Mouse (Mus musculus) midbrain, embryonic 16.5 days (tissue): ENCODE data around the gene Bhlha15. TPM values are rescaled to one million over a fixed set of nuclear protein-coding genes. Genes with fewer than 3 reads are reported as not detected.

ENCODE experiments used
- ATAC-seq: fragments of 200-750 bp; cut with Nextera tagmentation; 2 replicates; pipeline ENCODE4 v1.8.0; 2017; ENCODE audit warnings: moderate TSS enrichment
- H3K27ac ChIP-seq: fragments of 300-500 bp; sonication (generic); 2 replicates; pipeline ENCODE4 v1.5.1; 2014; ENCODE audit warnings: mild to moderate bottlenecking, low read length, mixed read lengths
- H3K27me3 ChIP-seq: fragments of 300-500 bp; sonication (generic); 2 replicates; pipeline ENCODE4 v1.6.1; 2014; ENCODE audit warnings: low read depth, low read length, mixed read lengths; ENCODE audit not compliant: control insufficient read depth, insufficient read depth
- H3K36me3 ChIP-seq: fragments of 300-500 bp; sonication (generic); 2 replicates; pipeline ENCODE4 v1.6.1; 2014; ENCODE audit warnings: mild to moderate bottlenecking, low read length, moderate library complexity, mixed read lengths; ENCODE audit not compliant: control insufficient read depth, insufficient read depth
- H3K4me1 ChIP-seq: fragments of 300-500 bp; sonication (generic); 2 replicates; pipeline ENCODE4 v1.6.1; 2014; ENCODE audit warnings: mild to moderate bottlenecking, low read length, mixed read lengths; ENCODE audit not compliant: control insufficient read depth, insufficient read depth
- H3K4me2 ChIP-seq: fragments of 300-500 bp; sonication (generic); 2 replicates; pipeline ENCODE4 v1.6.1; 2014; ENCODE audit warnings: mild to moderate bottlenecking, low read length, mixed read lengths
- H3K4me3 ChIP-seq: fragments of 300-500 bp; sonication (generic); 2 replicates; pipeline ENCODE4 v1.5.1; 2014; ENCODE audit warnings: low read depth, mild to moderate bottlenecking, low read length, moderate library complexity, mixed read lengths
- H3K9ac ChIP-seq: fragments of 300-500 bp; sonication (generic); 2 replicates; pipeline ENCODE4 v1.6.1; 2014; ENCODE audit warnings: low read depth, low read length, mixed read lengths
- H3K9me3 ChIP-seq: fragments of 300-500 bp; sonication (generic); replicated peaks from 2 replicates; pipeline ENCODE4 v1.6.1; 2014; ENCODE audit warnings: mild to moderate bottlenecking, low read length, mixed read lengths; ENCODE audit not compliant: control insufficient read depth, poor library complexity, severe bottlenecking
- WGBS: fragments of 180-500 bp; shearing (Covaris S2); extraction: QIAGEN DNeasy Blood & Tissue Kit; methylation state at CpG from one replicate; pipeline ENCODE4 v1.1.7; 2014; 5-methylcytosine and 5-hydroxymethylcytosine counted together
- polyA plus RNA-seq: library from polyadenylated mRNA; unstranded; fragments of >200 nt; fragmentation: Nextera tagmentation; extraction: Ambion mirVana; gene quantifications from 2 replicates; pipeline ENCODE4 v1.2.1, GENCODE M21; 2015

Bhlha15 gene
- polyA plus RNA-seq, 1 experiment from 2014 or later: not detected

DNA sequence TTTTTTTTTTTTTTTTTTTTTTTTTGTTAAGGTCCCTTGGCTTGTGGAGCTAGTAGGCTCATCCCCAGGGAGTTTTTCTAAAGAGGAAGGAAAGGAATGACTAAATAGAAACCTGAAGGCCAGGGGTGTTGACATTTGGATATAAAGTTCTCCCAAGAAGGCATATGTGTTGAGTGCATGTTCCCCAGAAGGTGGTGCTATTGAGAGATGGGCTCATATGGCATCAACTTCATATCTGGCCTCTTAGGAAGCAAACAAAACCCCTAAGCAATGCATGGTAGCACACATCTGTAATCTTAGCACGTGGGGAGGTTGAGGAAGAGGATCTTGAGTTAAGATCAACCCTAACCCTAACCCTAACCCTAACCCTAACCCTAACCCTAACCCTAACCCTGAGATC, 41.3 kb downstream of the Bhlha15 start:
- Histone ChIP-seq H3K36me3 (no peaks in the 10 kb centered on the region), H3K9ac (no peak overlapping the region), H3K27ac (no peak overlapping the region), H3K9me3 (0 out of 2 replicates have a peak, but pooled peaks cover 4% of the 10 kb centered on the region), H3K4me1 (no peaks in the 10 kb centered on the region), H3K27me3 (no peaks in the 10 kb centered on the region), H3K4me2 (no peak overlapping the region), H3K4me3 (no peak overlapping the region)
- 80% methylated on average over 1 of the region's 1 CpGs for WGBS
- no peak for ATAC-seq

DNA sequence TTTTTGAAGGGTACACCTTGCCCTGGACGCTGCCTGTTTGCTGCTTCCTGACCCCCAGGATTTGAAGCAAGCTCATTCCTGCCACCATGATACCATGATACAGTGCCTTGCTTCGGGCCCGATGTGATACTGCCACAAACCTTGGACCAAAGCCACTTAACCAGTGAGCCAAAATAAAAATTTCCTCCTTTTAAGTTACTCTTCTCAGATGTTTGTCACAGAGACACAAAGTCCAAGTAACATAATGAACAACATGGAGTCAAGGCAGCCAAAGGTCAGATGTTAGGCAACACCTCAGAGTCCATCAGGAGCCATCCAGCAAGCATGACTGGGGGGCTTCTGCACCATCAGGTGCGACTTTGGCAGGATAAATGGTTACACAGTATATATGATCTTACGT, 42.4 kb downstream of the Bhlha15 start:
- Histone ChIP-seq H3K4me1 (no peaks in the 10 kb centered on the region), H3K36me3 (no peaks in the 10 kb centered on the region), H3K9me3 (0 out of 2 replicates have a peak, but pooled peaks cover 4% of the 10 kb centered on the region), H3K4me3 (no peak overlapping the region), H3K4me2 (no peak overlapping the region), H3K27me3 (no peaks in the 10 kb centered on the region), H3K27ac (no peak overlapping the region), H3K9ac (no peak overlapping the region)
- ATAC-seq: no peak
- 84% methylated on average over 5 of the region's 5 CpGs for WGBS

DNA sequence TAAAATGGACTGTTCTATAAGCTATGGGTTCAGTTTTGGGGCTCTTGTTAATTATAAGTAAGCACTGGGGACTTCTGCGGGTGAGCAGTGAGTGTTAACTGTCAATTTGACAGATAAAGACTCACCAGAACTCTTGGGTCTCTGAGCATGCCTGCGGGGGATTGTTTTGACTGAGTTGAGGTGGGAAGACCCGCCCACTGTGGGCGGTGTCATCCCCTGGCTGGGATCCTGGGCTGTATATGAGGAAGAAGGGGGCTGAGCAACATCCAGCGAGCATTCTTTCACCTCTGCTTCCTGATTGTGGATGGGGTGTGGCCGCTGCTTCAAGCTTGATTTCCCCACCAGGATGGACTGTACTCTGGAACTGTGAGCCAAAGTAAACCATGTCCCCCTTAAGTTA, 44.1 kb downstream of the Bhlha15 start:
- Histone ChIP-seq H3K36me3 (no peaks in the 10 kb centered on the region), H3K4me1 (no peaks in the 10 kb centered on the region), H3K4me2 (no peak overlapping the region), H3K4me3 (no peak overlapping the region), H3K27ac (no peak overlapping the region), H3K9me3 (0 out of 2 replicates have a peak, but pooled peaks cover 4% of the 10 kb centered on the region), H3K27me3 (no peaks in the 10 kb centered on the region), H3K9ac (no peak overlapping the region)
- ATAC-seq: no peak
- 76% methylated on average over 6 of the region's 6 CpGs for WGBS

DNA sequence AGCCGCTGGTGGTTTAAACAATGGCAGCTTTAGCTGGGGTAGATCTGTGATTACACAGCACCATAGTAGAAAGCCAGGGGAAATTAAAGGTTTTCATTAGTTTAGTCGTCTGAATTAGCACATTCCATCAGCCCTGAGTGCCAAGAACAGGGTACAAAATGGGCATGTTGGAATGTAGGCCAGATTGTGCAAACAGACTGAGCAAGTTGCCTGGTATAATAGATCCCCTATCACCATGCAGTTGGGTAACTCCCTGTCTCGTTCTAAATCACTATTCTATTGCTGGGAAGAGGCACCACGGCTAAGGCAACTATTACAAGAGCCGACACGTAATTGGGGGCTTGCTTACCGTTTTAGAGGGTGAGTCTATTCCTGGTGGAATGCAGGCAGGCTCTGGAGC, 44.6 kb downstream of the Bhlha15 start:
- ATAC-seq: no peak
- 79% methylated on average over 7 of the region's 7 CpGs for WGBS
- H3K4me2 ChIP-seq: no peak overlapping the region
- no peaks in the 10 kb centered on the region for H3K4me1 ChIP-seq
- 0 out of 2 replicates have a peak, but pooled peaks cover 4% of the 10 kb centered on the region for H3K9me3 ChIP-seq
- H3K27ac ChIP-seq: no peak overlapping the region
- no peak overlapping the region for H3K9ac ChIP-seq
- H3K36me3 ChIP-seq: no peaks in the 10 kb centered on the region
- H3K27me3 ChIP-seq: no peaks in the 10 kb centered on the region
- no peak overlapping the region for H3K4me3 ChIP-seq

DNA sequence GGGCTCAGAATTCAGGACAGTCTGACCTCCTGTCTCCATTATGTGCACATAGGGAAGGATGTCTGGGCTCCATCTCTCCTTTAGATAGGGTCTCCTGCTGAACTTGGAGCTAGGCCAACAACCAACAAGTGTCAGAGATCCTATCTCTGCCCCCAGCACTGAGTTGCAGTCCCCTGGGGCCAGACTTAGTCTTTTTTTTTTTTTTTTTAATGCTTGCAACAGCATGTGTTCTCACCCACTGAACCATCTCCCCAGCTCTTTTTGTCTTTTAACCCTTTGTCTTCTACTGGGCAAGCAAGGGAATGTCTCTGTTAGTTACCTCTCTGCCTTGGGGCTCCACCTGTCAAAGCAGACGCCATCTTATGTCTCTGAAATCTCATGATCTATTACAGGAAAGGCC, 48.9 kb downstream of the Bhlha15 start:
- H3K4me3 ChIP-seq: no peak overlapping the region
- H3K36me3 ChIP-seq: no peaks in the 10 kb centered on the region
- no peaks in the 10 kb centered on the region for H3K4me1 ChIP-seq
- H3K27ac ChIP-seq: no peak overlapping the region
- no peak overlapping the region for H3K4me2 ChIP-seq
- H3K9ac ChIP-seq: no peak overlapping the region
- H3K27me3 ChIP-seq: no peaks in the 10 kb centered on the region
- ATAC-seq: no peak
- H3K9me3 ChIP-seq: no peaks in the 10 kb centered on the region
- WGBS: 72% methylated on average over 1 of the region's 1 CpGs

Other genes starting within 250 kb of the Bhlha15 start
- 82.5 and 82.7 TPM in 2 replicates for gene Ccz1, start 175.4 kb upstream of the Bhlha15 start, polyA plus RNA-seq
- not detected in 2 replicates for gene Ocm, start 163.6 kb upstream of the Bhlha15 start, polyA plus RNA-seq
- gene Lmtk2, start 89.8 kb upstream of the Bhlha15 start, polyA plus RNA-seq: 9.0 and 9.3 TPM in 2 replicates
- 46.1 and 48.2 TPM in 2 replicates for gene Tecpr1, start 33.3 kb downstream of the Bhlha15 start, polyA plus RNA-seq
- 97.3 and 98.5 TPM in 2 replicates for gene Bri3, start 54.2 kb downstream of the Bhlha15 start, polyA plus RNA-seq
- gene Baiap2l1, start 167.8 kb downstream of the Bhlha15 start, polyA plus RNA-seq: 1.2 TPM in 2 replicates